Mouse (Mus musculus): ENCODE measurements around the gene Slc25a5. TPM values are rescaled to one million over a fixed set of nuclear protein-coding genes. Genes with fewer than 3 reads are reported as not detected.

Gene Slc25a5
- polyA plus RNA-seq, 1 experiment from 2014 or later, result 504 TPM

GRCm38 (mm10) chrX:36816953-36817441 is 21.5 kb downstream of the Slc25a5 start:
- Histone ChIP-seq H3K4me1 (no peaks in the 10 kb centered on the region), H3K27ac (replicated peaks) (no peak overlapping the region), H3K9ac (no peak overlapping the region), H3K27me3 (no peaks in the 10 kb centered on the region), H3K4me2 (replicated peaks) (peak overlapping the region; percentile 36), H3K4me3 (replicated peaks) (peak overlapping the region; percentile 7; the same call in 1 of the 2 replicates), H3K36me3 (no peaks in the 10 kb centered on the region), H3K9me3 (replicated peaks) (no peaks in the 10 kb centered on the region)
- ATAC-seq (ENCODE audit: insufficient number of reproducible peaks, low FRiP score, low TSS enrichment, low read depth), result peak; percentile 78
- 19% methylated on average over 9 of the region's 10 CpGs for WGBS

GRCm38 (mm10) chrX:36819575-36819974 is 24.1 kb downstream of the Slc25a5 start:
- Histone ChIP-seq H3K27ac (replicated peaks) (no peak overlapping the region), H3K4me3 (replicated peaks) (no peak overlapping the region), H3K36me3 (no peaks in the 10 kb centered on the region), H3K9me3 (replicated peaks) (no peaks in the 10 kb centered on the region), H3K9ac (no peak overlapping the region), H3K4me2 (replicated peaks) (no peak overlapping the region), H3K27me3 (no peaks in the 10 kb centered on the region), H3K4me1 (no peaks in the 10 kb centered on the region)
- ATAC-seq (ENCODE audit: insufficient number of reproducible peaks, low FRiP score, low TSS enrichment, low read depth), result no peak
- WGBS, result 73% methylated on average over 4 of the region's 4 CpGs

- no peaks in the 10 kb centered on the region for H3K36me3 ChIP-seq
- no peak overlapping the region for H3K4me2 ChIP-seq (replicated peaks)
- no peak for ATAC-seq (ENCODE audit: insufficient number of reproducible peaks, low FRiP score, low TSS enrichment, low read depth)
Measured at GRCm38 (mm10) chrX:36820201-36820600, 24.8 kb downstream of the Slc25a5 start.

GRCm38 (mm10) chrX:36823932-36824711 is 28.7 kb downstream of the Slc25a5 start:
- Histone ChIP-seq H3K4me3 (replicated peaks) (no peak overlapping the region), H3K9ac (no peak overlapping the region), H3K9me3 (replicated peaks) (no peaks in the 10 kb centered on the region), H3K36me3 (no peaks in the 10 kb centered on the region), H3K4me1 (no peaks in the 10 kb centered on the region), H3K27ac (replicated peaks) (no peak overlapping the region), H3K27me3 (no peaks in the 10 kb centered on the region), H3K4me2 (replicated peaks) (no peak overlapping the region)
- ATAC-seq (ENCODE audit: insufficient number of reproducible peaks, low FRiP score, low TSS enrichment, low read depth), result no peak
- WGBS, result 69% methylated on average over 10 of the region's 10 CpGs

More at GRCm38 (mm10) chrX:36820201-36820600, 24.8 kb downstream of the Slc25a5 start:
- Histone ChIP-seq H3K27me3 (no peaks in the 10 kb centered on the region), H3K4me1 (no peaks in the 10 kb centered on the region), H3K9ac (no peak overlapping the region), H3K9me3 (replicated peaks) (no peaks in the 10 kb centered on the region), H3K4me3 (replicated peaks) (no peak overlapping the region), H3K27ac (replicated peaks) (no peak overlapping the region)
- 18% methylated on average over 4 of the region's 4 CpGs for WGBS

GRCm38 (mm10) chrX:36825032-36825431 is 29.6 kb downstream of the Slc25a5 start:
- Histone ChIP-seq H3K36me3 (no peaks in the 10 kb centered on the region), H3K4me3 (replicated peaks) (no peak overlapping the region), H3K27ac (replicated peaks) (no peak overlapping the region), H3K9me3 (replicated peaks) (no peaks in the 10 kb centered on the region), H3K27me3 (no peaks in the 10 kb centered on the region), H3K4me2 (replicated peaks) (no peak overlapping the region), H3K9ac (no peak overlapping the region), H3K4me1 (no peaks in the 10 kb centered on the region)
- 53% methylated on average over 2 of the region's 2 CpGs for WGBS
- ATAC-seq (ENCODE audit: insufficient number of reproducible peaks, low FRiP score, low TSS enrichment, low read depth), result no peak

- WGBS, result 90% methylated on average over 5 of the region's 5 CpGs
Measured at GRCm38 (mm10) chrX:36826873-36827272, 31.4 kb downstream of the Slc25a5 start.

GRCm38 (mm10) chrX:36830271-36830670 is 34.8 kb downstream of the Slc25a5 start:
- H3K4me2 ChIP-seq (replicated peaks), result no peak overlapping the region
- no peaks in the 10 kb centered on the region for H3K36me3 ChIP-seq
- H3K4me1 ChIP-seq, result no peaks in the 10 kb centered on the region
- 36% methylated on average over 5 of the region's 5 CpGs for WGBS
- no peak overlapping the region for H3K9ac ChIP-seq
- no peak for ATAC-seq (ENCODE audit: insufficient number of reproducible peaks, low FRiP score, low TSS enrichment, low read depth)
- H3K27ac ChIP-seq (replicated peaks), result no peak overlapping the region
- H3K4me3 ChIP-seq (replicated peaks), result no peak overlapping the region
- no peaks in the 10 kb centered on the region for H3K9me3 ChIP-seq (replicated peaks)
- H3K27me3 ChIP-seq, result no peaks in the 10 kb centered on the region

More at GRCm38 (mm10) chrX:36826873-36827272, 31.4 kb downstream of the Slc25a5 start:
- no peak overlapping the region for H3K9ac ChIP-seq
- H3K4me2 ChIP-seq (replicated peaks), result no peak overlapping the region
- H3K9me3 ChIP-seq (replicated peaks), result no peaks in the 10 kb centered on the region
- no peak overlapping the region for H3K27ac ChIP-seq (replicated peaks)
- H3K36me3 ChIP-seq, result no peaks in the 10 kb centered on the region
- no peaks in the 10 kb centered on the region for H3K4me1 ChIP-seq
- no peaks in the 10 kb centered on the region for H3K27me3 ChIP-seq
- no peak for ATAC-seq (ENCODE audit: insufficient number of reproducible peaks, low FRiP score, low TSS enrichment, low read depth)
- H3K4me3 ChIP-seq (replicated peaks), result no peak overlapping the region

GRCm38 (mm10) chrX:36831632-36832031 is 36.2 kb downstream of the Slc25a5 start:
- ATAC-seq (ENCODE audit: insufficient number of reproducible peaks, low FRiP score, low TSS enrichment, low read depth), result no peak
- H3K36me3 ChIP-seq, result no peaks in the 10 kb centered on the region
- no peak overlapping the region for H3K27ac ChIP-seq (replicated peaks)
- no peak overlapping the region for H3K9ac ChIP-seq
- no peaks in the 10 kb centered on the region for H3K27me3 ChIP-seq
- H3K4me2 ChIP-seq (replicated peaks), result no peak overlapping the region
- H3K4me1 ChIP-seq, result no peaks in the 10 kb centered on the region
- H3K9me3 ChIP-seq (replicated peaks), result no peaks in the 10 kb centered on the region
- WGBS, result 66% methylated on average over 4 of the region's 4 CpGs
- no peak overlapping the region for H3K4me3 ChIP-seq (replicated peaks)

GRCm38 (mm10) chrX:36833397-36834084 is 38.1 kb downstream of the Slc25a5 start:
- WGBS, result 28% methylated on average over 19 of the region's 19 CpGs
- no peak; the same call in 1 of the 2 replicates for ATAC-seq (ENCODE audit: insufficient number of reproducible peaks, low FRiP score, low TSS enrichment, low read depth)
- Histone ChIP-seq H3K4me2 (replicated peaks) (peak overlapping the region; percentile 39), H3K9me3 (replicated peaks) (no peaks in the 10 kb centered on the region), H3K4me1 (no peaks in the 10 kb centered on the region), H3K4me3 (replicated peaks) (peak overlapping the region; percentile 22), H3K27me3 (no peaks in the 10 kb centered on the region), H3K9ac (no peak overlapping the region), H3K27ac (replicated peaks) (no peak overlapping the region), H3K36me3 (no peaks in the 10 kb centered on the region)

GRCm38 (mm10) chrX:36837069-36837676 is 41.7 kb downstream of the Slc25a5 start:
- WGBS, result 44% methylated on average over 6 of the region's 6 CpGs
- Histone ChIP-seq H3K36me3 (no peaks in the 10 kb centered on the region), H3K27ac (replicated peaks) (no peak overlapping the region), H3K4me3 (replicated peaks) (no peak overlapping the region), H3K9me3 (replicated peaks) (no peaks in the 10 kb centered on the region), H3K9ac (no peak overlapping the region), H3K4me2 (replicated peaks) (no peak overlapping the region), H3K27me3 (no peaks in the 10 kb centered on the region), H3K4me1 (no peaks in the 10 kb centered on the region)
- ATAC-seq (ENCODE audit: insufficient number of reproducible peaks, low FRiP score, low TSS enrichment, low read depth), result no peak

GRCm38 (mm10) chrX:36839391-36839790 is 43.9 kb downstream of the Slc25a5 start:
- Histone ChIP-seq H3K36me3 (no peaks in the 10 kb centered on the region), H3K27me3 (no peaks in the 10 kb centered on the region), H3K4me3 (replicated peaks) (no peak overlapping the region), H3K9ac (no peak overlapping the region), H3K27ac (replicated peaks) (no peak overlapping the region), H3K9me3 (replicated peaks) (no peaks in the 10 kb centered on the region), H3K4me2 (replicated peaks) (no peak overlapping the region), H3K4me1 (no peaks in the 10 kb centered on the region)
- no peak for ATAC-seq (ENCODE audit: insufficient number of reproducible peaks, low FRiP score, low TSS enrichment, low read depth)
- 68% methylated on average over 7 of the region's 7 CpGs for WGBS
